Mouse (Mus musculus): ENCODE results near the gene Thpo.
A peak's percentile ranks its signal among the peaks of the same experiment; 100 is the strongest.

Thpo gene

DNA sequence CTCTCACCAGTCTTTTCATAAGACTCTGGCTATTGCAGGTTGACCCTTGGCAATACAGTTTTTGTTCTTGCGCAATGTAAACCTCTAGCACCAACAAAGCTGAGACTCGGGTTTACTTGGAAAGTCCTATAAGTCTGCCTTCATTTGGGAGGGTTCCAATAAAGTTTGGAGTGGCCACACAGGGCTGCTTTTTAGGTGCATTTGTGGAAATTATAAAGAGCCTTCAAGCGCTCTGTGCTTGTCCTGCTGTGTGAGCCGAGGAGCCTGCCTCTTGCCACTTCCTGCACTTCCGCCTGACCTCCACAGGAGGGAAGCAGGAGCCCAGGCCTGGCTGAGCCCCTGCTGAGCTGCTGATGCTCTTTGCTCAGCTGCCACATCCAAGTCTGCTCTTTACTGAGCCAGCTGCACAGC is 10.0 kb downstream of the Thpo start:
- DNase-seq = peak; percentile 95

- DNase-seq = no peak
Observed at GRCm38 (mm10) chr16:20723247-20723646, 11.1 kb downstream of the Thpo start.

GRCm38 (mm10) chr16:20722736-20723135 is 11.6 kb downstream of the Thpo start:
- no peak for DNase-seq

- DNase-seq = peak; percentile 87
Observed at GRCm38 (mm10) chr16:20721808-20722207, 12.5 kb downstream of the Thpo start.

DNA sequence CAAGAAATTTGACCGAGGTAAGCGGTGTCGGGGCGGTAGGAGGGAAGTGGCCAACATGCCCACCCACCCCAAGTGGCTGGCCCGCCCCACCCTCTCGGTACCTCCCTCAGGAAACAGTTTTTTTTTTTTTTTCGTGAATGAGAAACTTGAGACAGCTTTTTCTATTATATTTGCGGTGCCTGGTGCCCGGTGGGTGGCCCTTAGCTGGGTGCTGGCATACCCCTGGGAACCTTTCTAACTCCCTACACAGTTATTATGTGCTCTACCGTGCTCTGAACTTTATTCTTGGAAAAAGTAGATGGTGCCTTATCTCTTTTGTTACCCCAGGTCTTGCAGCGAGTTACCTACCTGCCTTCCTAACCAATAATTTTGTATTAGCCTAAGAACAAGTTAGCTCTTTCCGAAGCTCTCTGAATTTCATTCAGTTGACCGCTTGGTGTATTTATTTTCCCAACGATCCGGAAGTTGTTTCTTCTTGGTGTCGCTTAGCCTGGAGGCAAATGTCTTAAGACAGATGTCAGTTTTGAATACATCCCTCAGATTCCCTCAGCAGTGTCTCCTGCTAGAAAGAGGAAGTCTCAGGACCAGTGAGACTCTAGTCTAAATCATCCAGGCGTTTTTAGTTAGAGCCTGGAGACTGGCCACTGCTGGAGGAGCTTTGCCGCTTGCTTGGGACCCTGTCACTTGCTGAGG is 16.2 kb downstream of the Thpo start:
- no peak for DNase-seq

- peak; percentile 100 for DNase-seq
Observed at GRCm38 (mm10) chr16:20717181-20717977, 16.9 kb downstream of the Thpo start, which contains the start of the genes Polr2h and Clcn2. Gene Polr2h (plus strand): TSS chr16:20717665. Gene Clcn2 (minus strand): TSS chr16:20717746.

GRCm38 (mm10) chr16:20716841-20717180 is 17.5 kb downstream of the Thpo start:
- no peak for DNase-seq

DNA sequence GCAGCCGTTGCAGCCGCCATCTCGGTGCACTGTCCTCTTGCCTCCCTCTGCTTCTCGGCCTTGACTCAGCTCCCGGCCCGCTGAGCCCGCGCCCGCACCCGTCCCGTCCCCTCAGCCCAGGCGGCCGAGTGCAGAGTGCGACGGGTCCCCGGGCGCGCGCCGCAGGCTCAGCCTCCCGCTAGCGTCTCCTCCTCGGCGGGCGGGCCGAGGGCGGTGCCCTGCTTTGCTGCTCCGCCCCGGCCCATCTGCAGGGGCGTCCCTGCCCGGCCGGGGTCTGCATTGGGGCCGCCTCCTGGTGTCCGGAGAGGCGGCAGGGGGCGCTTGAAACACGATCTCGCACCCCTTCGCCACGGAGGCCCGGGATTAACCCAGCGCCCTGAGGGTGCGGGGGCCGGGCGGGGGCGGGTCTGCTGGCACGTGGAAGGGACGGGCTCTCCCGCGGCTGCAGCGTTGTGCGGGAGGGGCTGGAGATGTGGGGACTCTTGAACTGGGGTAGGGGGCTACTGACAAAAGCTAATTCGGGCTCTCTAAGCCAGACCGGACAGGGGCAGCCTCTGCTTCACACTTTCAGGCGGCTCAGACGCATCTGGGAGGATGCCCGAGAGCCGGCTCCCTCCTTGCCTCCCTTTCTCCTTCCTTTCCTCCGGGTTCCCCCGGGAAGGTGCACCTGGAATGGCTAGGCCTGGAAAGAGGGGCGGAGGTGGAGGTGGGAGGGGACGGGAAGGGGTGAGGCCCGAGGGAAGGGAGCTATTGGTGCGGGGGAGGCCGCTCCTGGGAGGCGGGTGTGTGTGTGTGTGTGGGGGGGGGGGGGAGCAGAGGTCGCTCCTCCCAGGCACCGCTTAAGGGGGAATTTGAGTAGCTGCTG is 18.1 kb downstream of the Thpo start:
- DNase-seq = peak; percentile 99

DNA sequence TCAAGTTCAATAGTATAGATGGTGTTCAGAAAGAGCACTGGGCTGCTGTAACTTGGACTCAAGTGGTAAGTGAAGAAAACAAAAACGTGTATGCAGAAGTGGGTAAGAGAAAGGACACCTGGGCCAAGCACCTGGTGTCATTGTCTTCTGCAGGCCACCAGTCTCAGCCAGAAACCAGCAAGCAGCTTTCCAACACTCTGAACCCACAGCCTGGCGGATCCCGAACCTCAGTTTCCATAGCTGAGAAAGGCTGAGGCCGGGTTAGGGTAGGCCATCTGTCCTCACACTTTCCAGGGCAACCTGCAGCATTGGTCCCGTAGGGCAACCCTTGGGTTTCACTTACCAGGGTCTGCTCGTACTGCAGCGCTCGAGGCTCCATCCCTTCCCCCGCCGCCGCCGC is 18.7 kb downstream of the Thpo start:
- DNase-seq = no peak

- peak; percentile 88 for DNase-seq
Observed at GRCm38 (mm10) chr16:20715161-20715560, 19.1 kb downstream of the Thpo start.

GRCm38 (mm10) chr16:20714307-20715080 is 19.8 kb downstream of the Thpo start:
- DNase-seq = peak; percentile 90

DNA sequence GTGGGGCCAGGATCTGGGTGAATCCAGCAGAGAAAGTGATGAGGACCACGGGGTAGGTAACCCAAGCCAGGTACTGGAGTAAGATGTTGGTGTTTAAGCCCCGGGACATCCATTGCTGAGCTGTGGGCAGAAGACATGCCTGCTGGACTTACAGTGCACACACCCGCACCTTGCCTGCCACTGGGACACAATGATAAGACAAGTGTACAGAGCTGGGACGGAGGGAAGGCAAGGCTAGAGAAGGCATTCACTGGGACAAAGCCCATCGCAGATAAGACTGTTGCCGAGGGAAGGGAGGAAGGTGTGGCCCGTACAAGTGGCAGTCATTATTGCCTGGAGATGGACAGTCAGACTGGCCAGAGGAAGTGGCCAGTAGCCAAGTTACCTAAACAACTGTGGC is 21.4 kb downstream of the Thpo start:
- peak; percentile 90 for DNase-seq

DNA sequence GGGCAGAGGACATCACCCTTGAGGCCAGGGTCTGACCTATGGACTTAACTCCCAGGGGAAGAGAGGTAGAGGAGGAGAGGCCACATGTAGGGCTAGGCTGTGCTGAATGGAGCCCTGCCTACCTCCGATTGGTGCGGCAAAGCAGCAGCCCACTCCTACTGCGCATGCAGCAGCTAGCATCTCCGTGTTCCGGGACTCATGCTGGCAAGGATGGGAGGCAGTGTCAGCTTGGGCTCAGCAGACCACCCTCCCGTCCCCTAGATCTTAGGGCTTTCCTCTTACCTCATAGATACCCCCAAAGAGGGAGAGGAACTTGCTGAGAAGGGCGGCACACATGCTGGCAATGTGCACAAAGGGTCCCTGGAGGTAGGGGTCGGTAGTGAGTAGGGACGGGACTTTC is 22.1 kb downstream of the Thpo start:
- DNase-seq = peak; percentile 91

- no peak for DNase-seq
Observed at GRCm38 (mm10) chr16:20710810-20711209, 23.5 kb downstream of the Thpo start.

DNA sequence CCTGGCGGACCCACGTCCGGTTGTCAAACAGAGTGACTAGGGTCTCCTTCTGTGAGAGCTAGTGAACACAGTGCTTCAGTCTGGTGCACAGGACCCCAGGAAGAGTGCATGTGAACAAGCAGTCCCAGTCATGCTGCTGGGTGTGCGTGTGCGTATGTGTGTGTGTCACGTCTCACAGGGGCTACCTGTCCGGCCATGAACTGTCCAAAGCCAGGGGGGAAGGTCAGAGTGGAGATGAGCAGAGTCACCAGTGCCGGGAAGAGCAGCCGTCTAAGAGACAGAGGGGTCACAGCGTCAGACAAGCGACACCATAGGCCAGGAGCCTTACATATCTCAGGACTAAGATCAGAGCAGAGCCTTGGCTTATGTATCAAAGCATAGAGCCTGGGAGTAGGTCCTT is 23.9 kb downstream of the Thpo start:
- DNase-seq = peak; percentile 88

DNA sequence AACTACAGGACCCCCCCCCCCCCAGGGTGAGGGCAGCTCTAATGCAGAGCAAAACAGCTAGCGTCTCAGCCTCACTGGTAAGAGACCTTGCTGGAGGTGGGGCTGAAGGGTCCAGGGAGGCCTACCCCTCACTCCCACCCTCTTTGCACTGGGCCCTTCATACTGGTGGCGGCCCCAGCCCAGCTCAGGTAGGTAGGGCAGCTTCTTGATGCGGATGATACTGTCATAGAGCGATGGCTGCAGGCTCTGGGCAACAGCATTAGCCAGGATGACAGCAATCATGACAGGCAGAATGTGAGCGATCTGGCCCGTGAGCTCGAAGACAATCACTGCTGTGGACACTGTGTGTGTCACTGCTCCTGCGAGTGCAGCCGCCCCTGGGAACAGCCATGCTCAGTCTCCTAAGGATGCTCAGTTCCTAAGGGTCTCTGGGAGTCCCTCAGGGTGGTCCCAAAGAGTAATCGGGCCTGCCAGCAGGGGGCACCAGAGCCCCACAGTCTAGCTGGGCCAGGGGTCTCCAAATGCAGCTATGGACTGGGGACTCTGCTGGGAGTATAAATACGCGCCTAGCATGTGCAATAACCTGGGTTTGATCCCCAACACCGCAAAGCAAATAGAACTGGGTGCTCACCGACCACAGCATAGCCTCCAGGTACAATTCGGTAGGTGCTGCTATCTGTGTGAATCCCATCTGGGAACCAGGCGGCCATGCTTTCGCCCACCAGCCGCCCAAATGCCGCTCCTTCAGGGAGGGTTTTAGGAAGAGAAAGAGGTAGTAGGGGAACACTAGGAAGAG is 25.2 kb downstream of the Thpo start:
- peak; percentile 90 for DNase-seq

GRCm38 (mm10) chr16:20708220-20708938 is 25.9 kb downstream of the Thpo start:
- DNase-seq = peak; percentile 86

- DNase-seq = peak; percentile 93
Observed at GRCm38 (mm10) chr16:20706407-20707055, 27.8 kb downstream of the Thpo start.

- no peak for DNase-seq
Observed at GRCm38 (mm10) chr16:20705786-20706185, 28.5 kb downstream of the Thpo start.

DNA sequence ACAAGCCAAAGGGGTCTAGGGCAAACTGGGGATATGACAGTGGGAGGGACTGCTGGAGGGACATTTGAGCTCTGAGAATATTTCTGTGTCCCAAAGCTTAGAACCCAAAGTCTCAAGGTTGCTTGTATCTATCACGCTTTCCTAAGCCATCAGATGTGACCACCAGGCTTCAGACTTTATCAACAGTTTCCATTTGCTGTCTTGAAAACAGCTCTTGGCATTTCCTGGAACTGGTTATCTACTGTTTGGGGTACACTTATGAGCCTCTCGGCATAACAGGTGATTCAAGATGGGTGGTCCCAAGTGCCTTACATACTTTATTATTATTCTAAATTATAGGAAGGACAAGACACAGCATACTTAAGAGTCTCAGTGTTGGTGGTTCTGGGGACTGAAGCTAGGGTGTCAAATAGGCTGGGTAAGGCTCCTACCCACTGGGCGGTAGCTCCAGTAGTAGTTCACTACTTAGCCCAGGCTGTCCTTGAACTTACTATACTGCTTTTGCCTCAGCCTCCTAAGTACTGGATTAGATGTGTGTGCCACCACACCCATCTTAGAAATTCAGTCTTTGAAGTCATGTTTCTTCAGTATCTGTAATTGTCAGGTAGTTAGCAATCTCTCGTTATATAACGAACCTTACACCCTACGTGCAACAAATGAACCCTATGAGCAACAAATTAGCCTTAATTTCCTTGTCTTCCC is 30.5 kb downstream of the Thpo start:
- DNase-seq = no peak
